Mouse (Mus musculus): ENCODE results near the gene Auts2. TPM values are rescaled to one million over a fixed set of nuclear protein-coding genes. Genes with fewer than 3 reads are reported as not detected.

Auts2 gene
- polyA plus RNA-seq, 1 experiment from 2014 or later, result 1.0 TPM

DNA sequence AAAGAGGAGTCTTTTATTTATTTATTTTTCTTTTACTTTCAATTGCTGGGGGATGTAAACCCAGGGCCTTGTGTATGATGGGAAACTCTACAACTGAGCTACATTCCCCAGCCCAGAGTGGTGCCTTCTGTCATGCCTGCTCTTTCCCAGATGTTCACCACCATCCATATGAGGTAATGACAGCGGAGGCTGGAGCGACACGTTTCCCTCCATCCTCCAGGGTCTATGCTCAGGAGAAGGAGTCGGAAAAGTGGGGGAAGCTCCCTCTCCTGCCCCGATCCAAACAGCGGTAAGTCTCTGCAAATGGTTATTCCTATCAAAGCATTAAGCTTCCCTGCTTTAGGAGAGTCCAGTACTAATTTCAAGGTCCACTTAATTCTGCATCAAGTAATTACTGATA lies 768.4 kb downstream of the Auts2 start:
- H3K9me3 ChIP-seq (ENCODE audit: low read length), result no peaks in the 10 kb centered on the region
- no peaks in the 10 kb centered on the region for H3K36me3 ChIP-seq (replicated peaks; ENCODE audit: insufficient read depth, low read length)
- H3K9ac ChIP-seq (replicated peaks), result no peak overlapping the region
- ATAC-seq (no peak), DNase-seq (no peak)
- no peaks in the 10 kb centered on the region for H3K27me3 ChIP-seq (ENCODE audit: insufficient read depth, low read length)
- H3K4me3 ChIP-seq (ENCODE audit: low read depth, low read length), result no peak overlapping the region
- no peak overlapping the region for H3K27ac ChIP-seq (ENCODE audit: low read depth)
- WGBS (ENCODE audit: insufficient replicate concordance), result 93% methylated on average over 6 of the region's 6 CpGs
- no peaks in the 10 kb centered on the region for H3K4me1 ChIP-seq (ENCODE audit: insufficient read depth)
- no peak overlapping the region for H3K4me2 ChIP-seq (ENCODE audit: low read depth, low read length)
- TF ChIP-seq EP300 (IDR thresholded peaks at IDR 0.05; ENCODE audit: low read depth) (no peak), CTCF (IDR thresholded peaks at IDR 0.05; ENCODE audit: low read depth) (no peak)

DNA sequence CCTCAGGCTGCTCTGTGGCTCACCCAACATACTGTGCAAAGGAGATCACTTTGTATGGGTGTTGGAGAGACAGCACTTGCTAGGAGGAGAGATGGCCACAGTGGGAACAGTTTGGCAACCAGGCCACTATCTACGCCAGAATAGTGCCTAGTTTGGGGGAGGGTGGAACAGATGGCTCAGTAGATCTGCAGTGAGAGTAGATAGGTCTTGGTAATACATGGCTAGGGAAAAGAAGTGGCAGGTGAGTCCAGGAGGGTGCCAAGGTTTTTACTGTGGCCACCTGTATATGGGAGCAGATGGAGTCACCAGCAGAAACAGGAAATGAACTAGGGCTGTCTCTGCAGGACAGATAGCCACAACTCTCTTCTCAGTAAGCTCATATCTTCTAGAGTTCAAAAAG lies 770.5 kb downstream of the Auts2 start:
- Histone ChIP-seq H3K9me3 (ENCODE audit: low read length) (no peaks in the 10 kb centered on the region), H3K36me3 (replicated peaks; ENCODE audit: insufficient read depth, low read length) (no peaks in the 10 kb centered on the region), H3K4me3 (ENCODE audit: low read depth, low read length) (no peak overlapping the region), H3K27ac (ENCODE audit: low read depth) (no peak overlapping the region), H3K27me3 (ENCODE audit: insufficient read depth, low read length) (no peaks in the 10 kb centered on the region), H3K4me1 (ENCODE audit: insufficient read depth) (no peaks in the 10 kb centered on the region), H3K4me2 (ENCODE audit: low read depth, low read length) (no peak overlapping the region), H3K9ac (replicated peaks) (no peak overlapping the region)
- DNase-seq, result no peak
- ATAC-seq, result no peak
- WGBS (ENCODE audit: insufficient replicate concordance), result 69% methylated on average over 1 of the region's 1 CpGs
- TF ChIP-seq CTCF (IDR thresholded peaks at IDR 0.05; ENCODE audit: low read depth) (no peak), EP300 (IDR thresholded peaks at IDR 0.05; ENCODE audit: low read depth) (no peak)

DNA sequence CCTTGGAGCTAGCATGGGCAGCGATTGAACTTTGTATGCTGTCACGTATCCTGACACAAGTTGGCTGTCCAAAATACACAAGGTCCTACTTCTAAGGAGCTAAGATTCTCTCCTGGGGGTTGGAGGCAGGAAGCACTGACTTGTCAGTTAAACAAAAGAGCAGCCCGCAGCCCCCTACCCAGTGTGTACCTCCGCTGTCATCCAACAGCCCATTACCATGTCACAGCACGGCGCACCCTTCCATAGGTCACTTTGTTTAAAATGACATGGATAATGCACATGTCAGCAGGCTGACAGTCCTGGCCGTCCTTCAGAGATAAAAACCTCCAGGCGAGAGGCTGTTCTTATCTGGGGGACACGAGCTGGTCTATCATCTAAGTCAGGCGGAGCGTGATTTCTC lies 773.9 kb downstream of the Auts2 start:
- no peak overlapping the region for H3K4me3 ChIP-seq (ENCODE audit: low read depth, low read length)

DNA sequence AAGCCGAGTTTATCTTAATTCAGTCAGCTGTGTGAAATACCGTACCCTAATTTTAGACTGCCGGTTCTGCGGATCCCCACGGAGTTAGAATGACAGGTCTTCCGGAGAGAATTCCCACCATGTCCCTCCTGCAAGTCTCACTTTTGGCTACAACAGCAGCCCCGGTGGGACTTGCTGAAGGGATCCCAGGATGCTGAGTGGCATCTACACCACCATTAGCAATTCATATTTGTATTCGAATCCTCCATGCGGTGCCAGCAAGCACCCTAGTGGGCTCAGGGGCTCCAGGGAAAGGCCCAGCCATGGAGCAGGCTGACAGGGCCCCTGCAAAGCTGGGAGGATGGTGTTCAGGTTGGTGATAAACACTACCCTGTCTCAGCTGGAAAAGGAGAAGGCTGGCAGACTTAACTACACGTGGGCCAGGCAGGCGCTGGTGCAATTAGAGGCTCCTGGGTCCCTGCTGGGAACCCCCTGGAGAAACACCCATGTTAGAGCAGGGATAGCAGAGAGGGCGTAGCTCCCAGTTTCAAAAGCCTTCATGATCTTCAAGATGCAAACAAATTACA lies 775.4 kb downstream of the Auts2 start:
- ATAC-seq (no peak), DNase-seq (no peak)
- no peaks in the 10 kb centered on the region for H3K4me1 ChIP-seq (ENCODE audit: insufficient read depth)
- no peak overlapping the region for H3K4me3 ChIP-seq (ENCODE audit: low read depth, low read length)
- 75% methylated on average over 12 of the region's 12 CpGs for WGBS (ENCODE audit: insufficient replicate concordance)
- no peaks in the 10 kb centered on the region for H3K9me3 ChIP-seq (ENCODE audit: low read length)
- no peak overlapping the region for H3K4me2 ChIP-seq (ENCODE audit: low read depth, low read length)
- no peak overlapping the region for H3K9ac ChIP-seq (replicated peaks)
- no peaks in the 10 kb centered on the region for H3K36me3 ChIP-seq (replicated peaks; ENCODE audit: insufficient read depth, low read length)
- no peaks in the 10 kb centered on the region for H3K27me3 ChIP-seq (ENCODE audit: insufficient read depth, low read length)
- no peak overlapping the region for H3K27ac ChIP-seq (ENCODE audit: low read depth)
- TF ChIP-seq CTCF (IDR thresholded peaks at IDR 0.05; ENCODE audit: low read depth) (no peak), EP300 (IDR thresholded peaks at IDR 0.05; ENCODE audit: low read depth) (no peak)

More for the DNA sequence above, 773.9 kb downstream of the Auts2 start:
- DNase-seq (no peak), ATAC-seq (no peak)
- H3K27me3 ChIP-seq (ENCODE audit: insufficient read depth, low read length), result no peaks in the 10 kb centered on the region
- TF ChIP-seq EP300 (IDR thresholded peaks at IDR 0.05; ENCODE audit: low read depth), result no peak
- no peak overlapping the region for H3K27ac ChIP-seq (ENCODE audit: low read depth)
- no peaks in the 10 kb centered on the region for H3K9me3 ChIP-seq (ENCODE audit: low read length)
- H3K9ac ChIP-seq (replicated peaks), result no peak overlapping the region
- 46% methylated on average over 11 of the region's 11 CpGs for WGBS (ENCODE audit: insufficient replicate concordance)
- no peaks in the 10 kb centered on the region for H3K4me1 ChIP-seq (ENCODE audit: insufficient read depth)
- H3K36me3 ChIP-seq (replicated peaks; ENCODE audit: insufficient read depth, low read length), result no peaks in the 10 kb centered on the region
- H3K4me2 ChIP-seq (ENCODE audit: low read depth, low read length), result no peak overlapping the region

DNA sequence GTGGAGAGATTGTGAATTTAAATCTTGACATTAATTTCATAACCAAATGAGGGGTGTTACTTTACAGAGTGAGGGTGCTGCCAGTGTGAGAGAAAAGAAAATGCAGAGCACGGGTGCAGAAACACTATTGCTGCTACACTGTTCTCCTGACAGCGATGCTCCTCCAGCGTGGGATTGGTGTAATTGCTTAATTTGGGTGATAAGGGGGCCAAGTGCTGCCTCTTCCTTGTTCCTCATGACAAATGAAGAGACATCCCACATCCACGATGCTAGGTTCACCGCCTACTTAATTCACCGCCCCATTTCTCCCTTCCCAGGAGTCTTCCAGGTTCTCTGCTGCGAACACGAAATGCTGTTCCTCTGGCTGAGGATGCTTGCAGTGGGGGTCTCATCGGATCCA lies 776.0 kb downstream of the Auts2 start:
- TF ChIP-seq EP300 (IDR thresholded peaks at IDR 0.05; ENCODE audit: low read depth) (no peak), CTCF (IDR thresholded peaks at IDR 0.05; ENCODE audit: low read depth) (no peak)
- WGBS (ENCODE audit: insufficient replicate concordance), result 78% methylated on average over 9 of the region's 9 CpGs
- no peak for ATAC-seq

DNA sequence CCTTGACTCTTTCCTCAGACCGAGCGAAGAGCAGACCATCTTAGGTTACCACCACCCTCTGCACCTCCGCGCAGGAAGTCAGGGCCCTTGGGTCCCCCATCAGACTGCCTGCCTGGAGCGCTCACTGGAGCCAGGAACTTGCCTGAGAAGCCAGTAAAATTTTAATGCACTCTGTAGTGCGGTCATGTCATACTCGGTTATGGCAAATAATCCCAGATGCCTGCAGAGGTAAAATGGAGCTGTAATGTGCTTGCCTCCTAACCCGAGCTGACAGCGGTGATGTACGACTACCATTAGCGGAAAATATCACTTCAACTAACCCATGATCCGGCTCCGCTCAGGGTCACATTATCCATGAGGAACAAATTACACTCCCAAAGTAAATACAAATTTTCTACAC lies 783.7 kb downstream of the Auts2 start:
- H3K4me1 ChIP-seq (ENCODE audit: insufficient read depth), result no peaks in the 10 kb centered on the region
- H3K27ac ChIP-seq (ENCODE audit: low read depth), result no peak overlapping the region
- DNase-seq (no peak), ATAC-seq (no peak)
- no peak overlapping the region for H3K4me3 ChIP-seq (ENCODE audit: low read depth, low read length)
- no peak overlapping the region for H3K4me2 ChIP-seq (ENCODE audit: low read depth, low read length)
- no peaks in the 10 kb centered on the region for H3K27me3 ChIP-seq (ENCODE audit: insufficient read depth, low read length)
- no peak overlapping the region for H3K9ac ChIP-seq (replicated peaks)
- no peaks in the 10 kb centered on the region for H3K9me3 ChIP-seq (ENCODE audit: low read length)
- 87% methylated on average over 13 of the region's 13 CpGs for WGBS (ENCODE audit: insufficient replicate concordance)
- H3K36me3 ChIP-seq (replicated peaks; ENCODE audit: insufficient read depth, low read length), result no peaks in the 10 kb centered on the region
- no peak for TF ChIP-seq CTCF (IDR thresholded peaks at IDR 0.05; ENCODE audit: low read depth)
- TF ChIP-seq EP300 (IDR thresholded peaks at IDR 0.05; ENCODE audit: low read depth), result no peak

More for the DNA sequence above, 776.0 kb downstream of the Auts2 start:
- H3K9me3 ChIP-seq (ENCODE audit: low read length), result no peaks in the 10 kb centered on the region
- H3K4me3 ChIP-seq (ENCODE audit: low read depth, low read length), result no peak overlapping the region
- H3K9ac ChIP-seq (replicated peaks), result no peak overlapping the region
- no peaks in the 10 kb centered on the region for H3K36me3 ChIP-seq (replicated peaks; ENCODE audit: insufficient read depth, low read length)
- DNase-seq, result no peak
- H3K27ac ChIP-seq (ENCODE audit: low read depth), result no peak overlapping the region
- no peaks in the 10 kb centered on the region for H3K4me1 ChIP-seq (ENCODE audit: insufficient read depth)
- no peaks in the 10 kb centered on the region for H3K27me3 ChIP-seq (ENCODE audit: insufficient read depth, low read length)
- no peak overlapping the region for H3K4me2 ChIP-seq (ENCODE audit: low read depth, low read length)

DNA sequence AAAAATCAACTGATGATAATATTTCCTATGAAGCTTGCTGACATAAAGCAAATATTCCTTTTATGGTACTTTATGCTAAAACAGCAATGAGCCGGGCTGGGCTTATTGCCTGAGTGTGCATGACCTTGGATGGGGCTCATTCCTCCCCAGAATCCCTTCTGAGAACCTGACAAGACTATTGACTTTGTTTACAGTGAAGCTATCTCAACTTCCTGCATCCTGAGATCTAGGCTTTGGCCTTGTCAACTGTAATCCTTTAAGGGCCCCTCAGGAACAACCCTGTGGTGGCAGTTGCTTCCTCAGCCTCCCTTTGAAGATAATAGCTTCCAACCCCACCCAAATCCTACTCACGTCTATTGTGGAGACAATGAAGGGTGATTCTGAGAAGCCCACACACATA lies 792.8 kb downstream of the Auts2 start:
- no peaks in the 10 kb centered on the region for H3K36me3 ChIP-seq (replicated peaks; ENCODE audit: insufficient read depth, low read length)
- H3K27ac ChIP-seq (ENCODE audit: low read depth), result no peak overlapping the region
- no peak overlapping the region for H3K4me3 ChIP-seq (ENCODE audit: low read depth, low read length)
- no peak overlapping the region for H3K4me2 ChIP-seq (ENCODE audit: low read depth, low read length)
- no peaks in the 10 kb centered on the region for H3K9me3 ChIP-seq (ENCODE audit: low read length)
- WGBS (ENCODE audit: insufficient replicate concordance), result 43% methylated on average over 2 of the region's 2 CpGs
- ATAC-seq, result no peak
- TF ChIP-seq EP300 (IDR thresholded peaks at IDR 0.05; ENCODE audit: low read depth), result no peak
- TF ChIP-seq CTCF (IDR thresholded peaks at IDR 0.05; ENCODE audit: low read depth), result no peak
- DNase-seq, result no peak
- no peaks in the 10 kb centered on the region for H3K4me1 ChIP-seq (ENCODE audit: insufficient read depth)
- H3K27me3 ChIP-seq (ENCODE audit: insufficient read depth, low read length), result no peaks in the 10 kb centered on the region
- no peak overlapping the region for H3K9ac ChIP-seq (replicated peaks)
